Mouse (Mus musculus) forebrain, embryonic 10.5 days (tissue): ENCODE data around the gene Ercc6. TPM values are rescaled to one million over a fixed set of nuclear protein-coding genes. Genes with fewer than 3 reads are reported as not detected.
A peak's percentile ranks its signal among the peaks of the same experiment; 100 is the strongest.

Experiments
- DNase-seq: peaks from one replicate; pipeline ENCODE4 v3.0.0-alpha.2; 2017; ENCODE audit warnings: low spot score; ENCODE audit errors: extremely low spot score
- H3K27ac ChIP-seq: fragments of 300-500 bp; sonication (generic); 2 replicates; pipeline ENCODE4 v1.5.1; 2016; ENCODE audit warnings: mild to moderate bottlenecking
- H3K27me3 ChIP-seq: fragments of 300-500 bp; sonication (generic); 2 replicates; pipeline ENCODE4 v1.6.1; 2016; ENCODE audit warnings: mild to moderate bottlenecking; ENCODE audit not compliant: poor library complexity, severe bottlenecking
- H3K36me3 ChIP-seq: fragments of 300-500 bp; sonication (generic); replicated peaks from 2 replicates; pipeline ENCODE4 v1.6.1; 2016; ENCODE audit warnings: mild to moderate bottlenecking, moderate library complexity
- H3K4me1 ChIP-seq: fragments of 300-500 bp; sonication (generic); 2 replicates; pipeline ENCODE4 v1.6.1; 2016
- H3K4me3 ChIP-seq: fragments of 300-500 bp; sonication (generic); 2 replicates; pipeline ENCODE4 v1.5.1; 2016; ENCODE audit warnings: mild to moderate bottlenecking, moderate library complexity
- H3K9me3 ChIP-seq: fragments of 300-500 bp; sonication (generic); 2 replicates; pipeline ENCODE4 v1.6.1; 2016; ENCODE audit warnings: mild to moderate bottlenecking, moderate library complexity
- WGBS: fragments of 180-500 bp; shearing (Covaris S2); methylation state at CpG from one replicate; pipeline ENCODE4 v1.1.7; 2016; 5-methylcytosine and 5-hydroxymethylcytosine counted together
- polyA plus RNA-seq: library from polyadenylated mRNA; unstranded; fragments of >200 nt; fragmentation: Nextera tagmentation; extraction: Ambion mirVana; gene quantifications from 2 replicates; pipeline ENCODE4 v1.2.1, GENCODE M21; 2016

Ercc6 gene
- polyA plus RNA-seq, 1 experiment from 2014 or later, result 28.9 TPM

DNA sequence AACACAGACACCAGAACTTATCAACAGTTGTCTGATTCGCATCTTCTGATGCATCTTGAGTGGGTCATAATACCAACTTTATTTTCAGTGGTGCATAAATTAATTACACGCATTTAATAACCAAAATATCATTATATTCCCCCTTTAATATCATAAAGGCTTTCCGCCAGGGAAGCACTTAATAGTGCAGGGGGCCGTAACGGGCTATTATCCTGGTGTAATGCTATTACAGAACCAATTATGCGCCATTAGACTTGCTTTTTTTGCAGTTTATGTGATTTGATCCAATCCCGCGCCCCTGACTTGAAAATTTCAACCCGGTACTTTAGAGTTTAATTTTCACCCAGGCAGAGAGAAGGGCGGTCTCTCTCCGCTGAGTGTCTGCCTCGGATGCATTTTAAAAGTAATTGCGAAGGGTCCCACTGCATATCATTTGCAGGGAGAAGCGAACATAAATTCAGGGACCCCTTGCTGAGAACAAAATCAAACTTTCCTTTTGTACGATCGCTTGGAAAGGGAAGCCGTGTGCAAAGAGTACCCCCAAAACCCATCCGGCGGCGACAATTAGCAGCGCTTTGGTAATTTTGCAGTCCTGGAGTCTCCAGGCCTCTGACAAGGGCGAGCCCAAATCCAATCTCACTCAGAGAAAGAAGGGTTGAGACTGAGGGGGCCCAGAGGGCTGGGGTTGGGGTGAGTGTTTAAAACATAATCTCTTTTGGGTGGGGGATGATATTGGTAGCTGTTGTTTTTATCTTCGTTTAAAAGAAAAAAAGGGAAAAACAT, 85.3 kb downstream of the Ercc6 start:
- DNase-seq, result peak; percentile 25
- Histone ChIP-seq H3K4me1 (peaks cover 37% of the 10 kb centered on the region), H3K4me3 (peak overlapping the region; percentile 49)

DNA sequence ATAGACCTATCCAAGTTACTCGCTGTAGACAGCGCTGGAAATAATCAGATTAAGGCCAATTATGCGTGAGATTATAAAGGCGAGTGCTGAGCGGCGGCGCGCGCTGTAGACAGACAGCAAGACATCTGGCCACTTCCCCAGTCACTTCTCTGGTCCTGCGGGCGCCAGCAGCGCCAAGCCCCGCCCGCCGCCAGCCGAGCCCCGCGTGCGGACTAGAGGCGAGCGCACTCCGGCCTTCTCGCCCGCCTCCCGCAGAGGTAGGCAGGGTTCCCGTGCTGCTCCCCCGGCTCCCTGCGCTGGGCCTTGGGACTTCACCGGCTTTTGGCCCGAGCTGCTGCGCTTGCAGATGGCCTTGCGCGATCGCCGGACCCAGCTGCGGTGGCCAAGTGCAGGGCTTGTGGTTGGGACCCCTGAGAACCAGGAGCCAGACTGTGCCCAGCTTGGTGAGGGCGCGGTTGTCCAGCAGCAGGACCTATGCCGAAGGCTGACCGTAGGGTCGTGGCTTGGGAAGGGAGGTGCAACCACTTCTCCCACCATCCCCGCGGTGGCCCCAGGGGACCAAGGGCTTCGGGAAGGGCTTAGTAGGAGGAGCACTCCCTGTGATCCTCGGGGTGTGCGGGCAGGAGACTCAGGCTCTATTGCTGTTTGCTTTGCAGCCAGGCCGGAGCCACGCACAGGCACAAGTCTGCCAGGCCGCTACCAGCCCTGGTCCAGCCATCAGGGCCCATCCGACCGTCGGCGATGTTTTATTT, 86.1 kb downstream of the Ercc6 start, which contains the start of gene Prrxl1:
Gene Prrxl1, plus strand, starts transcription at position 118 of the 752 bp plus-strand sequence.
- peaks cover 100% of the 10 kb centered on the region for H3K27me3 ChIP-seq
- peaks cover 37% of the 10 kb centered on the region for H3K4me1 ChIP-seq
- H3K36me3 ChIP-seq, result no peaks in the 10 kb centered on the region
- peak within 1 kb of the TSS; percentile 49 for H3K4me3 ChIP-seq
- no peak within 1 kb of the TSS for H3K27ac ChIP-seq
- under 1% methylated on average over 53 of the region's 53 CpGs for WGBS
- no peaks in the 10 kb centered on the region for H3K9me3 ChIP-seq
- DNase-seq, result peak; percentile 41

More for the DNA sequence above, 85.3 kb downstream of the Ercc6 start:
- Histone ChIP-seq H3K27ac (no peak overlapping the region), H3K27me3 (peaks cover 100% of the 10 kb centered on the region), H3K36me3 (no peaks in the 10 kb centered on the region), H3K9me3 (no peaks in the 10 kb centered on the region)
- 3% methylated on average over 23 of the region's 23 CpGs for WGBS

DNA sequence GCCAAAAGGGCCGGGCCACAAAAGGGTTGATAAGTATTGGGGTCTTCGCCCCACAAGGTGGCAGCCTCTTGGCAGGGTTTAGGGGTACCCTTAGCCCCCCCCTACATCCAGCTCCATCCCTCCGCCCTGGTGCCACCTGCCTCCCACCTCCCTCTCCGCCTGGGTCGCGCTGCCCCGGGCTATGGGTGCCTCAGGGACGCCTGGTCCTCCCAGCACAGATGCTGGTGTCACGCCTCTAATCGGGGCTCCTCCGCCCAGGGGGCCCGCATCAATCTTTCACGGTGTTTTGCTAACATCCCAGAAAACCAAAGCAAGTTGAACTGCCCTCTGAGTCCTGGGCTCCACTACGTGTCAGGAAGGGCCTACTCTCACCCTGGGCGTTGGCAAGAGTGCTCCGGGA, 86.8 kb downstream of the Ercc6 start:
- 3% methylated on average over 16 of the region's 16 CpGs for WGBS
- Histone ChIP-seq H3K4me3 (peak overlapping the region; percentile 49; the same call in 1 of the 2 replicates), H3K27ac (no peak overlapping the region), H3K4me1 (peaks cover 37% of the 10 kb centered on the region), H3K9me3 (no peaks in the 10 kb centered on the region), H3K27me3 (peaks cover 93% of the 10 kb centered on the region), H3K36me3 (no peaks in the 10 kb centered on the region)
- no peak for DNase-seq

DNA sequence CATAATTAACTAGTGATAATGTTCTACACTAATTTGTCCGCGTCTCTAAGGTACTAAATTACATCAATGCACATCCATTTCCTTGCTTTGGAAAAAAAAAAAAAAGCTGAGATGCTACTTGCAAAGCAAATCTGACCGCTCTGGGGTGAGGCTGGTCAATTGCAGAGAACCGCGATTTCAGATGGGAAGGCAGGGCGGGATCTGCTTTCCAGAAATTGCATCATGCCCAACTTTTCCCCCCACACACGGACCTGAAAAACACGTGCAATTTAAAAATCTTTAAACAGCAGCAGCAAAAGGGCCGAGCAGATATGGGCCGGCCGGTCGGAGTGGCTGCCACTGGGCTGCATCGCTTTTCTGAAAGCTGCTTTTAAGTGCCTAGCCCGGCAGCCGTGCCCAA, 92.2 kb downstream of the Ercc6 start:
- DNase-seq, result no peak
- Histone ChIP-seq H3K4me1 (0 out of 2 replicates have a peak, but pooled peaks cover 4% of the 10 kb centered on the region), H3K27me3 (peaks cover 50% of the 10 kb centered on the region), H3K9me3 (no peaks in the 10 kb centered on the region), H3K27ac (no peak overlapping the region), H3K4me3 (no peak overlapping the region), H3K36me3 (no peaks in the 10 kb centered on the region)
- 61% methylated on average over 15 of the region's 15 CpGs for WGBS

DNA sequence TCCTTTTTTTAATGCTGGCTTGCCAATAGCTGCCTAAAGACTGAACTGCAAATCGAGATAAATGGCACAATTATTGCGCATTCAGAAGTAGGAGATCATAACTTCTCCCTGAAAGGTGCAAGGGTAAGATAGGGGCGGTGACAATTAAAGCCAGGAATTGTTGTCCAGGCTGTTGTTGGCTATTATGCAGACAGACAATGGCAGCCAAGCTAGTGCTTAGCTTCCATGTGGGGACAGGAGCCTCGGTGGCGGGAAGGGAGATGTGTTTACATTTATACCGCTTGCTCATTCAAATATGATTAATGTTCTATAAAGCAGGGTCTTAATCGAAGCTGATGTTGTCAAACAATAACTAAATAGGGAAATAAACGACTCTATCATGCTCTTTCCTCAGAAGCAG, 93.0 kb downstream of the Ercc6 start:
- 0 out of 2 replicates have a peak, but pooled peaks cover 4% of the 10 kb centered on the region for H3K4me1 ChIP-seq
- no peak for DNase-seq
- 78% methylated on average over 8 of the region's 8 CpGs for WGBS
- no peaks in the 10 kb centered on the region for H3K36me3 ChIP-seq
- H3K27me3 ChIP-seq, result peaks cover 42% of the 10 kb centered on the region
- H3K4me3 ChIP-seq, result no peak overlapping the region
- no peaks in the 10 kb centered on the region for H3K9me3 ChIP-seq
- H3K27ac ChIP-seq, result no peak overlapping the region

DNA sequence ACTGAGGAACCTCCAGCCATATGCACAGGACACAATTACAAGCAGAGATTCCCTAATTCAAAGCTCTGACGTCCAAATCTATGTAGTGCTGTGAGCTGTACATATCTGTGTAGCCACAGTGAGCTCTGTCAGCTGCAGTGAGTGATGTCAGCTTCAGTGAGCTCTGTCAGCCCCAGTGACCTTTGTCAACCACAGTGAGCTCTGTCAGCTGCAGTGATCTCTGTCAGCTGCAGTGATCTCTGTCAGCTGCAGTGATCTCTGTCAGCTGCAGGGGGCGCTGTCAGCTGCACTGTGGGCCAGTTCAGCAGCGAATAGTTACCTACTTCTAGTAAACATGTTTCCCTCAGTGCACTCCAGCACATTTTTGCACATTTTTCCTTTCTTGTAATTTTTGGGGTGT, 96.1 kb downstream of the Ercc6 start:
- 41% methylated on average over 3 of the region's 3 CpGs for WGBS
- Histone ChIP-seq H3K27ac (no peak overlapping the region), H3K4me3 (no peak overlapping the region), H3K4me1 (0 out of 2 replicates have a peak, but pooled peaks cover 4% of the 10 kb centered on the region), H3K36me3 (no peaks in the 10 kb centered on the region), H3K27me3 (peaks cover 11% of the 10 kb centered on the region), H3K9me3 (no peaks in the 10 kb centered on the region)
- no peak for DNase-seq

DNA sequence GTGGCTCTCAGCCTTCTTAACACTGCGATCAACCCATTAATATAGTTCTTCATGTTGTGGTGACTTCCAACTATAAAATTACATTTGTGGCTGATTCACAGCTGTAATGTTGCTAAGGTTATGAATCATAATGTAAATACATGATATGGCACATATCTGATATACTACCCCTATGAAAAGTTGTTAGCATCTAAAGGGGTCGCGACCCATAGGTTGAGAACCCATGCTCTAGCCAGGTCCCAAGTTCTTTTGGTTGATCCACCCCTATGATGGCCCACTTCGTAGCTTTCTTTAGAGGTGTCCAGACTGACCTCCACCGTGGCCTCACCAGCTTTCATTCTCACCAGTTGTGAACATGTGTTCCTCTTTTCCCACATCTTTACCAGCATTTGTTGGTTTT, 103.9 kb downstream of the Ercc6 start:
- H3K36me3 ChIP-seq, result no peaks in the 10 kb centered on the region
- H3K9me3 ChIP-seq, result no peaks in the 10 kb centered on the region
- no peak for DNase-seq
- H3K4me1 ChIP-seq, result no peaks in the 10 kb centered on the region
- H3K27me3 ChIP-seq, result no peaks in the 10 kb centered on the region
- WGBS, result 88% methylated on average over 5 of the region's 5 CpGs
- H3K4me3 ChIP-seq, result no peak overlapping the region
- no peak overlapping the region for H3K27ac ChIP-seq

DNA sequence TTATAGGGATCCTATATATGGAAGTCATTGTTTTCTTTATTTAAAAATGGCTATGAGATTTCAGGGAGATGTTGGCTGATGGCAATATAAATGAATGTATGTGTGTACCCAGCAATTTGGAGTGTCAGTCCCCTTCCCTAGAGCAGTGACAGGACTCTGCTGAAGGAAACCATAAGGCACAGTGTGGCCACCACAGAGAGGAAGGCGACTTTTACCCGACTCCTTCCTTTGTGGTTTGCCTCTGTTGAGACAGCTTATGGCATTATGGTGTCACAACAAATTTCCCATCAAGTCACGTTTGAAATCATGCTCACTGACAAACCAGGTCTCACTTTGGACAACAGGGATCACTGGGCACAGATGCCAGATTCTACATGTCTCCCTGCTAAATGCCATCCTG, 110.9 kb downstream of the Ercc6 start:
- 90% methylated on average over 3 of the region's 3 CpGs for WGBS
- Histone ChIP-seq H3K36me3 (no peaks in the 10 kb centered on the region), H3K4me3 (no peak overlapping the region), H3K27me3 (no peaks in the 10 kb centered on the region), H3K9me3 (no peaks in the 10 kb centered on the region), H3K4me1 (no peaks in the 10 kb centered on the region), H3K27ac (no peak overlapping the region)
- DNase-seq, result no peak

DNA sequence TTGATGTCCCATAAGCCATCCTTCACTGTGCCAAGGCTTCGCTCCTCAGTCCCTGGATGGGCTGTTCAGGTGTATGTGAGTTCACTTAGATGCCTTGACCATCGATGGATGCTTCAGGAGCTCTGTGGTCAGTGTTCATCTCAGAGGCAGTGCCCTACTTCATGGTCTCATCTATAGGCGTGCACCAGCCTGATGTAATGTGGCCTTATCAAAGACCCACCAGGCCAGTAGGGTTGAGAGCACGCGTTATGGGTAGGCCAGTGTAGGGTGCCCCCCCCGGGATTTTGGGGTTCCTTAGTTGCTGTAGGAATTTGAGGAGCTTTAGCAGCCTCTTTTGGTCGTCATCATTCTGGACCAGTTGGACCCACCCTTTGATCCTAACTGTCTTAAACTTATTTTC, 111.5 kb downstream of the Ercc6 start:
- no peak for DNase-seq
- Histone ChIP-seq H3K4me3 (no peak overlapping the region), H3K9me3 (no peaks in the 10 kb centered on the region), H3K27me3 (no peaks in the 10 kb centered on the region), H3K36me3 (no peaks in the 10 kb centered on the region), H3K4me1 (no peaks in the 10 kb centered on the region), H3K27ac (no peak overlapping the region)
- 93% methylated on average over 7 of the region's 7 CpGs for WGBS

DNA sequence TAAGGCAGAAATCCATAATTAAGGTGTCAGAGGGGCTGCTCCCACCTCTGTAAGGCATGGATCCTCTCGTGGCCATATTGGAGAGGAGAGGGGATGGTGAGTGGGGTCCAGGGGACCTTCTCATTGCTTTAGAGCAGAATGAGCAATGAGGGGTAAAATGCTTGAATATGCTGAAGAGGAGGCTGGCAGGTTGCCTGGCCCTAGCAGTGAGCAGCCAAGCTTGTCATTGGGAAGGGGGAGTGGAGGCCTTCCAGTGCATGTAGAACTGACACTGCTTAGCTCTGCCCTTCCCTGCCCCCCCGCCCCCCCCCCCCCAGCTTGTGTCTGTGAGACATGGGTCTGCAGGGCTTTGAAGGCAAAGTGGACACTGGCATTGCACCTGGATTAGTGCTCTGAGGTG, 114.0 kb downstream of the Ercc6 start:
- H3K4me1 ChIP-seq, result no peaks in the 10 kb centered on the region
- WGBS, result 75% methylated on average over 2 of the region's 2 CpGs

DNA sequence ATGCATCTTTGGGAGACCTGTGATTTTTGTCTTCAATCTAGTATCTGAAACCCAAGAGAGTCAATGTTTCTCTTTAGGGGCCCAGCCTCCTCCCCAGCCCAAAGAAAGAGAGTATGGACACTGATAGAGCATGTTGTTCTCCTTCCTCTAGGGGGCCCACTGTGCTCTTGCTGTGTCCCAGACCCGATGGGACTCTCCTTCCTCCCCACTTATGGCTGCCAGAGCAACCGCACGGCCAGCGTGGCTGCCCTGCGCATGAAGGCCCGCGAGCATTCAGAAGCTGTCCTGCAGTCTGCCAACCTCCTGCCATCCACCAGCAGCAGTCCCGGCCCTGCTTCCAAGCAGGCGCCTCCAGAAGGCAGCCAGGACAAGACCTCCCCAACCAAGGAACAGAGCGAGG, 115.3 kb downstream of the Ercc6 start:
- peak overlapping the region; percentile 40; the same call in 1 of the 2 replicates for H3K27ac ChIP-seq
- 52% methylated on average over 10 of the region's 10 CpGs for WGBS
- H3K4me1 ChIP-seq, result no peaks in the 10 kb centered on the region
- H3K4me3 ChIP-seq, result no peak overlapping the region
- no peaks in the 10 kb centered on the region for H3K36me3 ChIP-seq
- no peak for DNase-seq
- no peaks in the 10 kb centered on the region for H3K27me3 ChIP-seq
- H3K9me3 ChIP-seq, result no peaks in the 10 kb centered on the region

More for the DNA sequence above, 114.0 kb downstream of the Ercc6 start:
- no peak for DNase-seq
- no peaks in the 10 kb centered on the region for H3K9me3 ChIP-seq
- H3K27me3 ChIP-seq, result no peaks in the 10 kb centered on the region
- no peak overlapping the region for H3K27ac ChIP-seq
- H3K4me3 ChIP-seq, result no peak overlapping the region
- H3K36me3 ChIP-seq, result no peaks in the 10 kb centered on the region
